Mouse (Mus musculus) heart, embryonic 14.5 days (tissue): ENCODE results near the gene Rhbdl2. TPM values are rescaled to one million over a fixed set of nuclear protein-coding genes. Genes with fewer than 3 reads are reported as not detected.

ENCODE experiments used
- ATAC-seq: fragments of 200-750 bp; cut with Nextera tagmentation; 2 replicates; pipeline ENCODE4 v1.8.0; 2017; ENCODE audit warnings: low read depth, moderate TSS enrichment; ENCODE audit not compliant: insufficient number of reproducible peaks, insufficient read depth, low FRiP score
- H3K27ac ChIP-seq, 2 experiments: fragments of 200-500 bp in 1 of 2; fragments of 300-500 bp in 1 of 2; sonication (generic) in 1 of 2; replicated peaks in 1 of 2; 2 replicates each; pipeline ENCODE4 v1.5.1; 2012 to 2014; ENCODE audit warnings: low read depth in 2 of 2, low read length in 2 of 2, control low read depth in 1 of 2, mild to moderate bottlenecking in 1 of 2, mixed read lengths in 1 of 2; ENCODE audit not compliant: control insufficient read depth in 1 of 2, insufficient read depth in 1 of 2
- H3K27me3 ChIP-seq: fragments of 300-500 bp; sonication (generic); 2 replicates; pipeline ENCODE4 v1.6.1; 2014; ENCODE audit warnings: mild to moderate bottlenecking, low read length, control low read depth; ENCODE audit not compliant: control insufficient read depth, insufficient read depth
- H3K36me3 ChIP-seq: fragments of 300-500 bp; sonication (generic); 2 replicates; pipeline ENCODE4 v1.6.1; 2014; ENCODE audit warnings: mild to moderate bottlenecking, control low read depth, low read length, mixed read lengths; ENCODE audit not compliant: control insufficient read depth, insufficient read depth
- H3K4me1 ChIP-seq, 2 experiments: fragments of 200-500 bp in 1 of 2; fragments of 300-500 bp in 1 of 2; sonication (generic) in 1 of 2; 2 replicates each; pipeline ENCODE4 v1.6.1; 2012 to 2014; ENCODE audit warnings: low read length in 2 of 2, control low read depth in 1 of 2, mixed read lengths in 1 of 2; ENCODE audit not compliant: control insufficient read depth in 2 of 2, insufficient read depth in 2 of 2
- H3K4me2 ChIP-seq: fragments of 300-500 bp; sonication (generic); 2 replicates; pipeline ENCODE4 v1.6.1; 2014; ENCODE audit warnings: mild to moderate bottlenecking, low read length
- H3K4me3 ChIP-seq, 2 experiments: fragments of 200-500 bp in 1 of 2; fragments of 300-500 bp in 1 of 2; sonication (generic) in 1 of 2; 2 replicates each; pipeline ENCODE4 v1.5.1; 2012 to 2014; ENCODE audit warnings: low read length in 2 of 2, mild to moderate bottlenecking in 2 of 2, control low read depth in 1 of 2, low read depth in 1 of 2, moderate library complexity in 1 of 2; ENCODE audit not compliant: control insufficient read depth in 1 of 2, insufficient read depth in 1 of 2
- H3K9ac ChIP-seq: fragments of 300-500 bp; sonication (generic); 2 replicates; pipeline ENCODE4 v1.6.1; 2014; ENCODE audit warnings: mild to moderate bottlenecking, low read length
- H3K9me3 ChIP-seq: fragments of 300-500 bp; sonication (generic); 2 replicates; pipeline ENCODE4 v1.6.1; 2016; ENCODE audit warnings: low read length, control low read depth; ENCODE audit not compliant: control insufficient read depth
- WGBS: fragments of 180-500 bp; shearing (Covaris S2); extraction: QIAGEN DNeasy Blood & Tissue Kit; methylation state at CpG from one replicate; pipeline ENCODE4 v1.1.7; 2014; 5-methylcytosine and 5-hydroxymethylcytosine counted together
- polyA plus RNA-seq: library from polyadenylated mRNA; unstranded; fragments of >200 nt; fragmentation: Nextera tagmentation; extraction: Ambion mirVana; gene quantifications from 2 replicates; pipeline ENCODE4 v1.2.1, GENCODE M21; 2014

Rhbdl2 gene
- polyA plus RNA-seq: 1.6 and 2.4 TPM in 2 replicates

DNA sequence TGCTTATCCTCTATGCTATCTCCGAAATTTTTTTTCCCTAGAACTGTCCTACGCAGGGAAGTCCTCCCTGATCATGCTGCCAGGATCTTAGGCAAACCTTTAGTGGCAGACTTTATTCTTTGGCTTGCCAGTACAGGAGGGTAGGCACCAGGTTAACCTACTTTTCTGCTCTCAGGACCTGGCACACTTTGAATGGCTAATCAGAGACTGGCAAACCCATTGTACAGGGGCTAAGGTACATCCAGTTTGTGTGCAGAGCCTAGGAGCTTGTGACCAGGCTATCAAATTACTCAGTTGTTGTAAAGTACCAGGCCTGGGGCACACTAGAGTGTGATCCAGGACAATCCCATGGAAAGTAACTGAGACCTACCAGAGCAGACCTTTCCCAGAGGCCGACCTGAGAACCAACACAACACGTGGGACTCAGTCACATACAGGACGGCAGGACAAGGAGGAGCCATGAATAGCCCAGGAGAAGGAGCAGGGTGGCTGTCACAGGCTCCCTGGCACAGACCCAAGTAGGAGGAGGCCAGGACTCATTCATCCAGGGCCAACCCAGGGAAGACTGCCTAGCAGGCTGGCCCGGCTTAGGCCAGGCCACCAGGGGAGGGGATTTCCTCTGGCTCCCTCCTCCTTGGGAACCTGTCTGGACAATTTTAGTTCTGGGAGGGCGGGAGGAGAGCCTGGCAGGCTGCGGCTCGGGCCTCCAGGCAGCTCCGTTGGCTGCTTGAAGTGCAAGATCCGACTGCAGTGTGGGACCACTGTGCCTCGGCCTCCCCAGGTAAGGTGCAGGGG is at the start of gene Rhbdl2:
Gene Rhbdl2 (plus strand): TSS at position 684 of the 795 bp plus-strand sequence.
- peak within 1 kb of the TSS; percentile 25 to 27 for H3K4me3 ChIP-seq
- peak within 1 kb of the TSS; percentile 61 for H3K4me2 ChIP-seq
- peak within 1 kb of the TSS; percentile 57 for H3K9ac ChIP-seq
- ATAC-seq: peak; percentile 92
- H3K4me1 ChIP-seq: peaks cover 9 to 14% of the 10 kb centered on the region in 2 experiments
- 17% methylated on average over 12 of the region's 12 CpGs for WGBS
- H3K9me3 ChIP-seq: no peaks in the 10 kb centered on the region
- no peaks in the 10 kb centered on the region for H3K27me3 ChIP-seq
- H3K36me3 ChIP-seq: no peaks in the 10 kb centered on the region
- peak within 1 kb of the TSS; percentile 31 to 35; a peak in 2 of 4 replicates for H3K27ac ChIP-seq

DNA sequence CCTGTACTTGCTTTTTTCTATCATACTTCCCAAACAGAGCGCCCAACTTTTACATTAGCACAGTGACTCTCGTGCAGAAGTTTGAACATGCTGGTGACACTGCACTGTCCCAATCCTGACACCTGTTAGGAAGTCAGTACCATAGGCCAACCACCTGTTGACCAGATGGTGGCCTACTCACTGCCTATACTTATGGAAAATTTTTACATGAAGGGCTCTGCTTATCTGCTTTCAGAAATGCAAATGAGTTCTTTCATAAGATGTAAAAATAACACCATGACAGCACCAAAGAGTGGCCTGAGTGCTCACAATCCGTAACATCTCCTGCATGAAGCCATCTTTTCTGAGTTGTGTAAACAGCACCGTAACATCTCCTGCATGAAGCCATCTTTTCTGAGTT is 49.0 kb upstream of the Rhbdl2 start:
- no peak for ATAC-seq
- Histone ChIP-seq H3K27ac (no peak overlapping the region), H3K9me3 (no peaks in the 10 kb centered on the region), H3K36me3 (peaks cover 83% of the 10 kb centered on the region), H3K27me3 (no peaks in the 10 kb centered on the region), H3K4me2 (no peak overlapping the region), H3K4me3 (no peak overlapping the region), H3K4me1 (no peaks in the 10 kb centered on the region), H3K9ac (no peak overlapping the region)
- 92% methylated on average over 4 of the region's 4 CpGs for WGBS

DNA sequence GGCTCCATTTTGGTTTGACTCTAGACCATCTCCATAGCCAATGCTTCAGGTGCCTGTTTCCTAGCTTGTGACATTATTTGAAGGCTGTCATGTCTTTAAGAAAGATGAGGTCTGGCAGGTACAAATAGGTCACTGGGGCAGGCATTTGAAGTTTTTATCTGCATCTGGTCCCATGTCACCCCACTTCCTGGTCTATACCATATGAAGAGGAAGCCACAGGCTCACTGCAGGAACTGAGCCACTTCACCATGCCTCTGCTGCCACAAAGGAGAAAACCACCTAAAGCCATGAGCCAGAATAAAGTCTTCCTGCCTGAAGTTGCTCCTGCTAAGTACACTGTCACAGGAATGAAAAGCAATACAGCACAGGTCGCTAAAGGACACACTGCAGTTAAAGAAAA is 44.8 kb upstream of the Rhbdl2 start:
- 87% methylated on average over 1 of the region's 1 CpGs for WGBS

DNA sequence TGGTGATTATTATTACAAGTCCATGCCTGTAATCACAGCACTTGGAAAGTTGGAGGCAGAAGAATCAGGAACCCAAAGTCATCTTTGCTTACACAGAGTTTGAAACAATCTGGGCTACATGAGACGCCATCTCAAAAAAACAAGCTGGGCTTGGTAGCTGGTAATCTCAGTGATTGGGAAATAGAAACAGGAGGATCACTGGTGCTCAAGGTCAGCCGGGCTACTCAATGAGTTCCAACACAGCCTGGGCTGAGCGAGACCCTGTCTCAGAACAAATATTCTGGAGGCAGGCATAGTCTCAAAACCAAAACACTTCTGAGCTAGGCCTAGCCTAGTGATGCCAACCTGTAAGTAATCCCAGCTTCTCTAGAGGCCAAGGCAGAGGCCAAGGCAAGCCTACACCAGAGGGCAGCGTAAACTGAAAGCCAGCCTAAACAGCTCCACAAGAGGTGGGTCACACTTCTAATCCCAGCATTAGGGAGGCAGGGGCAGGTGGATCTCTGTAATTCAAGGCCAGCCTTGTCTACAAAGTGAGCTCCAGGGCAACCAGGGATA is 42.4 kb upstream of the Rhbdl2 start:
- 90% methylated on average over 4 of the region's 4 CpGs for WGBS
- peaks cover 29% of the 10 kb centered on the region for H3K36me3 ChIP-seq
- no peaks in the 10 kb centered on the region for H3K27me3 ChIP-seq
- no peak overlapping the region for H3K4me2 ChIP-seq
- H3K4me3 ChIP-seq: no peak overlapping the region
- peaks cover 0 to 16% of the 10 kb centered on the region in 2 experiments; a peak in 2 of 4 replicates for H3K4me1 ChIP-seq
- no peaks in the 10 kb centered on the region for H3K9me3 ChIP-seq
- no peak for ATAC-seq
- no peak overlapping the region for H3K27ac ChIP-seq
- H3K9ac ChIP-seq: no peak overlapping the region

More for the DNA sequence above, 44.8 kb upstream of the Rhbdl2 start:
- Histone ChIP-seq H3K9ac (no peak overlapping the region), H3K27ac (no peak overlapping the region), H3K9me3 (no peaks in the 10 kb centered on the region), H3K4me1 (0 out of 4 replicates have a peak, but pooled peaks cover 0 to 7% of the 10 kb centered on the region in 2 experiments), H3K4me2 (no peak overlapping the region), H3K36me3 (peaks cover 53% of the 10 kb centered on the region), H3K4me3 (no peak overlapping the region), H3K27me3 (no peaks in the 10 kb centered on the region)
- no peak for ATAC-seq

DNA sequence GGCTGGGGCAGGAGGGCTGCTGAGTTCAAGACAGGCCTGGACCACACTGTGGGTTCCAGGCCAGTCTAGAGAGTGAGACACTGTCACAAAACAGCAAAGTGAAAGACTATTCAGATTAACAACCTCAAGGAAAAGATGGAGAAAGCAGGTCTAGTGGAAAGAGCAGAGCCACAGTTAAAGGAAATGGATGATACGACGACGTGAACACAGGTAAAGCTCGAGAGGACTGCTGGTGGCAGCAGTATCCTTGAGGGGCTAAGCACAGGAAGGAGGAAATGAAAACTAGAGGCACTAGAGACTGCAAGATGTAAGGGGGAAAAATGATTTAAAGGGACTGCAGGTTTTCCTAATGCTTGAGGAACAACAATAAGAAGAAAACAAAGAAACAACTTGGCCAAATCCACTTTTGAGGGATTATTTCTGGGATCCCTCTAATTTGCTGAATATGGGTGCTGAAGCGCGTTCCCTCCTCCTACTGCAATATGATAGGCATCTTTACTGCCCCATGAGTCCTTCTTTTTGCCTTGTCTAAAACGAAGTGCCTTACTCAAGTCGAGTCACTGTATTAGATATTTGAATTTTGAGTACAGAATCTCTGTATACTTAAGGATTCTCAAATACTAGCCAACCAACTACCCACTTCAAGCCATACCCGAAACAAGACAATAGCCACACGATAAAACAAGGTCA is 38.8 kb upstream of the Rhbdl2 start:
- peaks cover 2 to 21% of the 10 kb centered on the region in 2 experiments; a peak in 2 of 4 replicates for H3K4me1 ChIP-seq
- WGBS: 16% methylated on average over 10 of the region's 10 CpGs
- no peaks in the 10 kb centered on the region for H3K9me3 ChIP-seq
- peak overlapping the region; percentile 80 to 98 for H3K4me3 ChIP-seq
- H3K27ac ChIP-seq: peak overlapping the region; percentile 89; a peak in 2 of 4 replicates
- no peaks in the 10 kb centered on the region for H3K27me3 ChIP-seq
- peak overlapping the region; percentile 91 for H3K9ac ChIP-seq
- peak overlapping the region; percentile 89 for H3K4me2 ChIP-seq
- H3K36me3 ChIP-seq: no peaks in the 10 kb centered on the region
- no peak for ATAC-seq

DNA sequence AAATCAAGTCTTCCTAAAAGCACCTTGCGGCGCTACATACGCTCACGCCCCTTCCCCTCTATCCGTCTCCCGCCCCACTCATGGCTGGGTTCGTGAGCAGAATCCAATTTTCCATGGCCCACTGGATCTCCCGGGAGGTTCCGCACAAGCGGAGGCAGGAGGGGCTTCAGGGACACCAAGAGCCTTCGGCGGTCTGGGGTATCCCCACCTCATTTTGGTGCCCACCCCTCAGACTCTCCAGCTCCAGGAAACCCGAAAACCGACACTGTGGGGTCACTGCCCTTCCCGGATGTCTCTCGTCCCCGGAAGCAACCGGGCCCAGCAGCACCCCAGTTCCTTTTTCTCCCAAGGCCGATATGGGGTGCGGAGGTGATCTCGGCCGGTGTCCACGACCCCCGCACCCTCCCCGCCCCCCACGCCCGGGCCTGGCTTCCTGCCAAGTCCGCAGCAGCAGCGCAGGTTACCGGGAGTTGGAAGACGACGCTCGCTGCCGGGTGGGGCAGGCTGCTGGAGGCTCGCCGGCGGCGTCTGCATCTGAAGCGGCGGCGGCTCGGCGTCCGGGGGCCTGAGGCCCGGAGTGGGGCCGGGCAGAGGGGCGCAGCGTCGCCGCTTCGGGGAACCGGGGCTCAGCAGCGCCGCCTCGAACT is 38.1 kb upstream of the Rhbdl2 start:
- Histone ChIP-seq H3K36me3 (no peaks in the 10 kb centered on the region), H3K9ac (peak overlapping the region; percentile 91), H3K4me1 (peaks cover 2 to 21% of the 10 kb centered on the region in 2 experiments; a peak in 2 of 4 replicates), H3K27me3 (no peaks in the 10 kb centered on the region), H3K9me3 (no peaks in the 10 kb centered on the region), H3K27ac (peak overlapping the region; percentile 89), H3K4me2 (peak overlapping the region; percentile 89), H3K4me3 (peak overlapping the region; percentile 80 to 98)
- ATAC-seq: peak; percentile 70; the same call in 1 of the 2 replicates
- under 1% methylated on average over 46 of the region's 55 CpGs for WGBS

DNA sequence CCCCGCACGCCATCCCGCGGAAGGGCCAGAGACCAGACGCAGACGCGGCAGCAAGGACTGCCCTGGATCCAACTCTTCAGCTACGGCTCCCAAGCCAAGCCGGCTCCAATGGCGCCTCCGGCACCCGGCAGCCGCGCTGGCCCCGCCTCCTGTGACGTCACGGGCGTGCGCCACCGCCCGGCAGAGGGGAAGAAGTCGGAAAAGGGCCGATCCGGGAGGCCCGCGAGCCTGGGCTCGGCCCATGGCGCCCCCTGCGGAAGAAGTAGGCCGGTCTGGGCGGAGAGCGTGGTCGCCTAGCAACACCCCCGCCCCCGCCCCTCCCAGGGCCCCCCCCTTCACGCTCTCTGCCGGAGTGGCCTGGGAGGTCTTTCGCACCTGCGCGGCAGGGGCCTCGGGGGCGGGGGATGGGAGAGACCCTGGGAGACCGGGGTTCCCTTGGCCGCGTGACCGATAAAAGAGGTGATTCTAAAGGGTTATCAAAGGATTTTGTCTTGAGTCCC is 37.5 kb upstream of the Rhbdl2 start, which contains the start of gene Akirin1:
Gene Akirin1 (minus strand): TSS at position 194 of the 500 bp plus-strand sequence.
- peak within 1 kb of the TSS; percentile 80 to 98 for H3K4me3 ChIP-seq
- 1% methylated on average over 33 of the region's 46 CpGs for WGBS
- H3K9ac ChIP-seq: peak within 1 kb of the TSS; percentile 91
- H3K27ac ChIP-seq: peak within 1 kb of the TSS; percentile 89
- no peaks in the 10 kb centered on the region for H3K27me3 ChIP-seq
- no peaks in the 10 kb centered on the region for H3K36me3 ChIP-seq
- H3K4me2 ChIP-seq: peak within 1 kb of the TSS; percentile 89
- peaks cover 2 to 21% of the 10 kb centered on the region in 2 experiments; a peak in 2 of 4 replicates for H3K4me1 ChIP-seq
- ATAC-seq: peak; percentile 99
- H3K9me3 ChIP-seq: no peaks in the 10 kb centered on the region
